Mouse (Mus musculus): ENCODE measurements at regions not wholly inside any gene's neighbourhood (a gene's known extent, or its start where the extent isn't known, plus 50 kb on each side); places are given as distances from the start of the nearest gene placed in this dataset.
A peak's percentile ranks its signal among the peaks of the same experiment; 100 is the strongest.

- no peak for DNase-seq (ENCODE audit: extremely low spot score in 1 of 2, low spot score in 1 of 2)
These were observed 136.1 kb upstream of the 9330182O14Rik start for GRCm38 (mm10) chr15:39998063-39998462.

- no peak for DNase-seq (ENCODE audit: extremely low spot score in 1 of 2, low spot score in 1 of 2)
These were observed 134.1 kb upstream of the 9330182O14Rik start for GRCm38 (mm10) chr15:40000022-40000421.

- no peak for DNase-seq (ENCODE audit: extremely low spot score in 1 of 2, low spot score in 1 of 2)
These were observed 129.1 kb upstream of the 9330182O14Rik start for GRCm38 (mm10) chr15:40005096-40005495.

- no peak for DNase-seq (ENCODE audit: extremely low spot score in 1 of 2, low spot score in 1 of 2)
These were observed 126.3 kb upstream of the 9330182O14Rik start for GRCm38 (mm10) chr15:40007844-40008243.

- DNase-seq (ENCODE audit: extremely low spot score in 1 of 2, low spot score in 1 of 2): no peak
These were observed 120.3 kb upstream of the 9330182O14Rik start for GRCm38 (mm10) chr15:40013833-40014232.

- DNase-seq (ENCODE audit: extremely low spot score in 1 of 2, low spot score in 1 of 2): no peak
These were observed 117.1 kb upstream of the 9330182O14Rik start for GRCm38 (mm10) chr15:40017019-40017418.

GRCm38 (mm10) chr15:40017597-40017996, 116.6 kb upstream of the 9330182O14Rik start:
- no peak for DNase-seq (ENCODE audit: extremely low spot score in 1 of 2, low spot score in 1 of 2)

GRCm38 (mm10) chr15:40018047-40018791, 115.9 kb upstream of the 9330182O14Rik start:
- peak in 1 of 2 experiments; percentile 25 for DNase-seq (ENCODE audit: extremely low spot score in 1 of 2, low spot score in 1 of 2)

- no peak for DNase-seq (ENCODE audit: extremely low spot score in 1 of 2, low spot score in 1 of 2)
These were observed 115.4 kb upstream of the 9330182O14Rik start for GRCm38 (mm10) chr15:40018792-40019151.

GRCm38 (mm10) chr15:40019226-40019625, 114.9 kb upstream of the 9330182O14Rik start:
- no peak for DNase-seq (ENCODE audit: extremely low spot score in 1 of 2, low spot score in 1 of 2)

GRCm38 (mm10) chr15:40020097-40020496, 114.1 kb upstream of the 9330182O14Rik start:
- no peak for DNase-seq (ENCODE audit: extremely low spot score in 1 of 2, low spot score in 1 of 2)

GRCm38 (mm10) chr15:40020646-40021045, 113.5 kb upstream of the 9330182O14Rik start:
- DNase-seq (ENCODE audit: extremely low spot score in 1 of 2, low spot score in 1 of 2): no peak

- no peak for DNase-seq (ENCODE audit: extremely low spot score in 1 of 2, low spot score in 1 of 2)
These were observed 111.0 kb upstream of the 9330182O14Rik start for GRCm38 (mm10) chr15:40023195-40023594.

GRCm38 (mm10) chr15:40032088-40032487, 102.1 kb upstream of the 9330182O14Rik start:
- no peak for DNase-seq (ENCODE audit: extremely low spot score in 1 of 2, low spot score in 1 of 2)

GRCm38 (mm10) chr15:40036181-40036580, 98.0 kb upstream of the 9330182O14Rik start:
- no peak for DNase-seq (ENCODE audit: extremely low spot score in 1 of 2, low spot score in 1 of 2)

GRCm38 (mm10) chr15:40037266-40037665, 96.9 kb upstream of the 9330182O14Rik start:
- peak; percentile 68 to 79 for DNase-seq (ENCODE audit: extremely low spot score in 1 of 2, low spot score in 1 of 2)

GRCm38 (mm10) chr15:40046219-40046618, 87.9 kb upstream of the 9330182O14Rik start:
- no peak for DNase-seq (ENCODE audit: extremely low spot score in 1 of 2, low spot score in 1 of 2)

- DNase-seq (ENCODE audit: extremely low spot score in 1 of 2, low spot score in 1 of 2): no peak
These were observed 87.1 kb upstream of the 9330182O14Rik start for GRCm38 (mm10) chr15:40047100-40047499.

GRCm38 (mm10) chr15:40068051-40068450, 66.1 kb upstream of the 9330182O14Rik start:
- no peak for DNase-seq (ENCODE audit: extremely low spot score in 1 of 2, low spot score in 1 of 2)

- DNase-seq (ENCODE audit: extremely low spot score in 1 of 2, low spot score in 1 of 2): peak in 1 of 2 experiments; percentile 51
These were observed 58.8 kb upstream of the 9330182O14Rik start for GRCm38 (mm10) chr15:40075334-40075893.

GRCm38 (mm10) chr15:40079872-40080271, 54.3 kb upstream of the 9330182O14Rik start:
- DNase-seq (ENCODE audit: extremely low spot score in 1 of 2, low spot score in 1 of 2): no peak

All from frontal cortex, adult 2 months (tissue).